Mouse (Mus musculus) stomach, postnatal 0 days (tissue): Measurements from ENCODE around the gene Bst2.

Source experiments
- CTCF ChIP-seq: IDR thresholded peaks from 2 replicates; pipeline ENCODE4 v1.5.1; 2016; ENCODE audit warnings: antibody characterized with exemption, low read depth, mild to moderate bottlenecking, moderate library complexity
- EP300 ChIP-seq: optimal IDR thresholded peaks from 2 replicates; pipeline ENCODE3; 2016; ENCODE audit warnings: antibody characterized with exemption

GRCm38 (mm10) chr8:71535663-71536062 is 1.6 kb downstream of the Bst2 start:
- TF ChIP-seq EP300 (no peak), CTCF (no peak)
